Mouse (Mus musculus) frontal cortex, adult 2 months (tissue): ENCODE measurements around the gene Neurl1a. TPM values are rescaled to one million over a fixed set of nuclear protein-coding genes. Genes with fewer than 3 reads are reported as not detected.

ENCODE experiments used
- DNase-seq, 2 experiments: peaks; one replicate each; pipeline ENCODE4 v3.0.0; 2022; ENCODE audit warnings: low spot score in 1 of 2; ENCODE audit errors: extremely low spot score in 1 of 2
- polyA plus RNA-seq: library from polyadenylated mRNA; depleted of rRNA; stranded (reverse); fragments of >200 nt; gene quantifications from 2 replicates; pipeline ENCODE4 v1.2.3, GENCODE M21; 2012

Gene Neurl1a
- polyA plus RNA-seq, 1 experiment: 127 TPM

- DNase-seq: peak; percentile 71 to 91
Measured at GRCm38 (mm10) chr19:47279788-47280532, 101.3 kb downstream of the Neurl1a start.

DNA sequence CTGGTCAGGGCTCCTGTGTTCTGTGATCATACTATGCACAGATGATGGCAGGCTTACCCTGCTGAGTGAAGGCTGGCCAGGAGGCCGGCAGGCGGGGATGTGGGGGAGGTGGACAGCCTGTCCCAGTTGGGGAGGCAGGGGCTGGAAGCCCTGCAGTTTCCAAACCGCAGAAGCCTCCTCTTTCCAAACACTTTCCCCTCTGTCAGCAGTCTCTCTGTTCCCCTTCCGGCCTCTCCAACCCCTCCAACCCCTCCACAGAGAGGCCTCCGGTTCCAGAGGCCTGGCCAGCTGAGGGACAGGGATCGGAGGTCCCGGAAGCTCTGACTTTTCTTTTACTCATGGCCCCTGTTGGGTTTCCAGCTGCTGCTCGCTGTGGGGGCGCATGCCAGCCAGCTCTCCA lies 102.3 kb downstream of the Neurl1a start:
- no peak for DNase-seq

- no peak for DNase-seq
Measured at GRCm38 (mm10) chr19:47282050-47282454, 103.4 kb downstream of the Neurl1a start.

- no peak for DNase-seq
Measured at GRCm38 (mm10) chr19:47282688-47283215, 104.1 kb downstream of the Neurl1a start.

DNA sequence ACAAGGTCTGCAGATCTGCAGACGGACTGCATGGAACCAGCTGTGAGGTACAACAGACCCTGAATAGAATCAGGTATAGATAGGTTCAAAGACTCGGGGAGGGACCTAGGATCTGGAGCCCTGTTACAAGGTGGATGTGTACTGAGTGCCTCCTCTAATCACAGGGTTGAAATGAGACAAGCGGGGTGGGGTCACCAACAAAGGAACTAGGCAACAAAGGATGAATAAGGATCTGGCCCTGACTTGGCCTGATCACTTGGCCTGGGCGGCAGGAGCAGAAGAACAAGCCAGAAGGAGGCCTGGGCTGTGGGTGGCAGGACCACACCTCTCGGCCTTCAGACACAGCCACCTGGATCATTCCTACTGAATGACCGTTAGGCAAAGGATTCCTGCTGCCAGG lies 107.0 kb downstream of the Neurl1a start:
- no peak for DNase-seq

DNA sequence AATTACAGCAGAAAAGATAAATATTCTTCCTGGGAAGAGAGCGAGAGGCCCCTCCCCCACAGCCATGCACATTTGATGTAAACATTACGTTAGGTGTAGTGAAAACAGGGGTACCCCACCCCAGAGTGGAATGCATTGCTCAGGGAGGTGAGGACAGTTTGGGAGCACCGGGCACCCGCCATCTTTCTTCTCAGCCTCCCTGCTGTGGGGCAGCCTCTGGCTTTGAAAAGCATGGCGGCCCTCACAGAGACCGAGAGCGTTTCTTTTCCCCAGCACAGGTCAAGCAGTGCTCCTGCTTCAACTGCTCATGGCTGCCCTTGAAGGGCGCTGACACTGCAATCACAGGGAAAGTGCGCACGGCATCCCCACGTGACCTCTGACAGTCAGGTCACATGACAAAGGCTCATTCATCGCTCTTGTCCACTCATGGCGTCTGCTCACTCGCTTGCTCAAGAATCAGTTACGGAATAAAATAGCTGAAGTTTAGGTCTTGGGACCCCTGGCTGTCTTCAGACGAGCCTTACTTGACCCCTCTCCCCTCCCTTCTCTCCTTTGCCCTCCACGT lies 108.3 kb downstream of the Neurl1a start:
- no peak for DNase-seq

DNA sequence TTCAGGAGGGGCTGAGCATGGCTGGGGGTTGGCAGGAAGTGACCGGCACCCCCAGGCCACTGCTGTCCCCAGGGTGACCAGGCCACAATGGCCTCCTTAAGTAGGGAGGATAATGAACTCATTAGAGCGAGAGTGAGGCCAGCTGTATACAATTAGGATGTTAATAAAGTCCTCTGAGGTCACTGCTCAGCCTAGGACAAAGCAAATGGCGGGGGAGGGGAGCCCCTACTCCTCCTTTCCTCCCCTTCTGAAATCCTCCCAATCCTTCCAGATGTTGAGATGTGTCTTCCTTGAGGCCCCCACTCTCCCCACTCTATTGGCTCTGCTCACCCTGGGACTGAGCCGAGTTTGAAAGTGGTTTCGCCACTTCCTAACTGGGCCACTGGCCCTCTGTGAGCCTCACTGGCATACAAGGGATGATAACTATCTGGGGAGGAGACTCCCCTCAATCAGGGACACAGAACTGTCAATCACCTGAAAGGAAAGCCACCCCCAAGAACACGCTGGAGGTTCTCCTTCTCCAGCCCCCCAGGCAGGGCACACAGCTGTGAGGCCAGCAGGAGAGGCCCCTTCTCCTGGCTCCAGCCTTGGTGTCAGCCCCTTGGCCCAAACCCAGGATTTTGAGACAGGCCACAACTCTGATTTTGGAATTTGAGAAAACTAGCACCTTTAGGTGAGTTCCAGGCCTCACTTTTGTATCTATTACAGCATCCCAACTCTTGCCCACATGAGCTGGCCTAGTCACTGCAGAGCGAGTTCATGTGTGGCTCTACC lies 112.9 kb downstream of the Neurl1a start:
- DNase-seq: no peak

- peak in 1 of 2 experiments; percentile 40 for DNase-seq
Measured at GRCm38 (mm10) chr19:47292451-47292951, 113.9 kb downstream of the Neurl1a start.

- no peak for DNase-seq
Measured at GRCm38 (mm10) chr19:47298100-47298499, 119.5 kb downstream of the Neurl1a start.

GRCm38 (mm10) chr19:47301303-47302190 lies 122.9 kb downstream of the Neurl1a start:
- no peak for DNase-seq

DNA sequence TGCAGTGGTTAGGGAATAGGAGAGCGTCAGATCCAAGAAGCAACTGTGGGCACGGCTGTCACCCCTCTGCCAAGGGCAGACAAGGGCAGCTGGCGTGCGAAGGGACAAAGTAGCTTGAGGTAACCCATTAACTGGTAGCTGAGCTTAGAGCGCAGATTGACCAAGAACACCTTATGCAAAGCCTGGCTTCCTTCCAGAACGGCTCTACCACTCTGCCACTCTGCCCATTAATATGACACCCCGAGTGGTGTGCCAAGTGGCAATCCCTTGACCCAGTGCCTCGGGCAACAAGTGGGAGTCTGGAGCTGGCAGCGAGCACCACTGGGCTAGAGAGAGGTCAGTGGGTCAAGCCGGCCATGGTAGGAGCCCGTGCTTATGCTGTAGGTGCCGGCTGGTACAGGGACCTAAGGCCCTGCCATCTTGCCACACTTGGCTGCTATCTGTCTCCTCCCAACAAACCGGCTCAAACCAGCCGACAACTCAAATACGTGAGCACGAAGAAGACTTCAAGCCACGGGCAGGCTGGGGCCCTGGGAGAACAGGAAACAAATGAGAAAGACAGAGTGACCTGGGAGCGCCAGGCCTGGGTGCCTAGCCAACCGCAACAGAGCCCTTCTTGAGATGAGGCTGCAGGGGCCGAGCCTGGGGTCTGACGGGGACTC lies 123.7 kb downstream of the Neurl1a start:
- no peak for DNase-seq

DNA sequence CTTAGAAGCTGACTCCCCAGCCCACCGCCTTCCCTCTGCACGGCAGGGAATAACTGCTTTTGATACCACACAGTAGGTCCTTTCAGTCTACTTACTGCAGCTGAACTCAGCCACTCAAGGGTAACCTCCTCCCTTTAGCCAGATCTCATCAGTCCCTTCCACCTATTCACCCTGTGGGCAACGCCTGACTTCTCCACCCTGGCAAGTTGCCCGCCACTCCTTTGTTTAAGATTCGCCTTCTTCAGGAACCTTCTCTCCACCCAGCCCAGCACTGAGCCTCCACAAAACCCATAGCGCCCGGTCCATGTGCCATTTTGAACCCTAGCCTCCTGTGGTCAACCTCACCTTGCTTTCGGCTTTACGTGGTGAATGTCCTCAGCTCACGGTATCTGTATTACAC lies 124.5 kb downstream of the Neurl1a start:
- no peak for DNase-seq

- DNase-seq: no peak
Measured at GRCm38 (mm10) chr19:47304170-47304745, 125.6 kb downstream of the Neurl1a start.

GRCm38 (mm10) chr19:47305401-47305800 lies 126.8 kb downstream of the Neurl1a start:
- no peak for DNase-seq

GRCm38 (mm10) chr19:47306128-47306916 lies 127.7 kb downstream of the Neurl1a start:
- no peak for DNase-seq

GRCm38 (mm10) chr19:47306917-47307315 lies 128.3 kb downstream of the Neurl1a start:
- DNase-seq: no peak
